Mouse (Mus musculus): ENCODE results near the gene Tbc1d22a. TPM values are rescaled to one million over a fixed set of nuclear protein-coding genes. Genes with fewer than 3 reads are reported as not detected.
A peak's percentile ranks its signal among the peaks of the same experiment; 100 is the strongest.
"Not testable (repeated sequence)": the region's sequence is repeated elsewhere in the genome, so short reads cannot be mapped to it uniquely, and the experiment has no call there.

Tbc1d22a gene
- polyA plus RNA-seq, 1 experiment from 2014 or later, result 16.6 TPM

DNA sequence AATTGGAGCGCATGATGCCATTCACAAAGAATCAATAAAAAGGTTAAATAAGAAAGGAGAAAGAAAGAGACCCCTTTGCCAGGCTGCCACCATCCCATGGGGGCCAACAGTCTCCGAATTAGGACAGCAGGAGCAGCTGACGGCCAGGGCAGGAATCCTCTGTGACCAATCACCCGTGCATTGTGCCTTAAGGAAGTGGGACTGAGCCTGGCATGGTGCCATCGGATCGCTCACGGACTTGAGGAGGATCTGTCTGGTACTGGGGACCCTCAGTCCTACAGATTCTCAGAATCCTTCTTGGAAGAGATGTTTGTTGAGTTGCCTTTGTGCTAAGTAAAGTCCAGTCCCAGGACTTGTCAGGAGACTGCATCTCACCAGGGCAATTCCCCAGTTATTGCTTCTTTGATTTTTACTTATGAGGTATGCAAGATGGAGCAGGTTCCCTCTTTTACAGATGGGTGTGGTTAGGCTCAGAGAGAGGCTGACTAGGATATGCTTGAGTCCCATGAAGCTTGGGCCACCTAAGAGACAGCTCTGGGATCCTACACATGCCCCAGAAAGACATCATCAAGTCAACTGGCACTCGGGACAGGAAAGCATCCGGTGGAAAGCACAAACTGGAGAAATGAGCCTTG, 12.4 kb upstream of the Tbc1d22a start:
- peak overlapping the region; percentile 39 for H3K27ac ChIP-seq (ENCODE audit: low read length)
- ATAC-seq (ENCODE audit: low FRiP score, low TSS enrichment), result no peak
- no peaks in the 10 kb centered on the region for H3K27me3 ChIP-seq (ENCODE audit: insufficient read depth, low read length)
- no peaks in the 10 kb centered on the region for H3K9me3 ChIP-seq (ENCODE audit: low read length)
- H3K9ac ChIP-seq (replicated peaks; ENCODE audit: low read length), result 0 out of 2 replicates have a peak overlapping the region, but pooled peaks have one; percentile 27
- 51% methylated on average over 9 of the region's 9 CpGs for WGBS
- H3K4me1 ChIP-seq (ENCODE audit: insufficient read depth, low read length), result peaks cover 37% of the 10 kb centered on the region
- H3K4me2 ChIP-seq (replicated peaks; ENCODE audit: low read depth, low read length), result no peak overlapping the region
- no peak overlapping the region for H3K4me3 ChIP-seq (ENCODE audit: low read length)
- H3K36me3 ChIP-seq (ENCODE audit: insufficient read depth, low read length), result no peaks in the 10 kb centered on the region

DNA sequence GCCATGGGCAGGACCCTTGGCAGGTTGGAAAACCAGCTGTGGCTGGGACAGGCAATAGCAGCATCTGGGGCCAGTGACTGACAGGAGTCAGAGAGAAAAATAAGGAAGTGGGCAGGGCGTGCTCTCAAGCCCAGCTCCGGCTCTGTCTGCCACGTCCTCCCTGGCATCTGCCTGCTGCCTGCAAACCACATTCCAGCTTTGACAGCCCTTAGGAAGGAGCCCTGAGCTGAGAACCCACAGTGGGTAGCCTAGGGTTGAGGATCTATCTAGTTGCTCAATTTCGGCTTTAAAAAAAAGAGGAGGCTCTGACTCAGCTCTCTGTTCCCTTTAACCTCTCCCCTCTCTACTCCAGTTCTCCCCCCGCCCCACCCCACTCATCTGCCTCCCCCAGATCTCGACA, 11.6 kb upstream of the Tbc1d22a start:
- Histone ChIP-seq H3K4me3 (ENCODE audit: low read length) (no peak overlapping the region), H3K4me1 (ENCODE audit: insufficient read depth, low read length) (peaks cover 37% of the 10 kb centered on the region), H3K9me3 (ENCODE audit: low read length) (no peaks in the 10 kb centered on the region), H3K4me2 (replicated peaks; ENCODE audit: low read depth, low read length) (no peak overlapping the region), H3K27me3 (ENCODE audit: insufficient read depth, low read length) (no peaks in the 10 kb centered on the region), H3K36me3 (ENCODE audit: insufficient read depth, low read length) (no peaks in the 10 kb centered on the region), H3K27ac (ENCODE audit: low read length) (peak overlapping the region; percentile 36; the same call in 1 of the 2 replicates), H3K9ac (replicated peaks; ENCODE audit: low read length) (no peak overlapping the region)
- no peak for ATAC-seq (ENCODE audit: low FRiP score, low TSS enrichment)
- WGBS, result 14% methylated on average over 6 of the region's 6 CpGs

DNA sequence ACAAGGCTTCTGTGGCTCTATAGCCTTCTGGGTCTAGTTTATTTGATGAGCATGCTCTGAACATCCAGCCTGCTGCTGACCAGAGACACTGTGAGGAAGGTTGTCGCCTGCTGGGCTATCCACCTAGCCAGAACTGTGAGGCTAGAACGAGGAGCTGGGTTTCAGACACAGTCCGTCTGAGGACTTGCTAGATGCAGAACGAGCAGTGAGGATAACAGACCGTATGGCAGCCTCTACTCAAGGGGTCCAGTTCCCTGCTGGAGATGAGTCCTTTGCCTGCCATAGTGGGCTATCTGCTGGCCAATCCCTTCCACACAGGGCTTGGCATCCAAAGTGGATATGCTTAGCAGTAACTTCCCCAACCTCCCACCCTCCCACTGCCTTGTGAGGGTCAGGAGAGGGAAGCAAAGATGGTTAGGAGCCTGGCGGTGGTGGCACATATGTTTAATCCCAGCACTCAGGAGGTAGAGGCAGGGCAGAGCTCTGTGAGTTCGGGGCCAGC, 10.9 kb upstream of the Tbc1d22a start:
- H3K27ac ChIP-seq (ENCODE audit: low read length), result peak overlapping the region; percentile 36; the same call in 1 of the 2 replicates
- H3K4me2 ChIP-seq (replicated peaks; ENCODE audit: low read depth, low read length), result no peak overlapping the region
- H3K9ac ChIP-seq (replicated peaks; ENCODE audit: low read length), result no peak overlapping the region
- ATAC-seq (ENCODE audit: low FRiP score, low TSS enrichment), result no peak
- no peaks in the 10 kb centered on the region for H3K27me3 ChIP-seq (ENCODE audit: insufficient read depth, low read length)
- no peak overlapping the region for H3K4me3 ChIP-seq (ENCODE audit: low read length)
- 74% methylated on average over 7 of the region's 7 CpGs for WGBS
- H3K36me3 ChIP-seq (ENCODE audit: insufficient read depth, low read length), result no peaks in the 10 kb centered on the region
- H3K4me1 ChIP-seq (ENCODE audit: insufficient read depth, low read length), result peaks cover 37% of the 10 kb centered on the region
- no peaks in the 10 kb centered on the region for H3K9me3 ChIP-seq (ENCODE audit: low read length)

DNA sequence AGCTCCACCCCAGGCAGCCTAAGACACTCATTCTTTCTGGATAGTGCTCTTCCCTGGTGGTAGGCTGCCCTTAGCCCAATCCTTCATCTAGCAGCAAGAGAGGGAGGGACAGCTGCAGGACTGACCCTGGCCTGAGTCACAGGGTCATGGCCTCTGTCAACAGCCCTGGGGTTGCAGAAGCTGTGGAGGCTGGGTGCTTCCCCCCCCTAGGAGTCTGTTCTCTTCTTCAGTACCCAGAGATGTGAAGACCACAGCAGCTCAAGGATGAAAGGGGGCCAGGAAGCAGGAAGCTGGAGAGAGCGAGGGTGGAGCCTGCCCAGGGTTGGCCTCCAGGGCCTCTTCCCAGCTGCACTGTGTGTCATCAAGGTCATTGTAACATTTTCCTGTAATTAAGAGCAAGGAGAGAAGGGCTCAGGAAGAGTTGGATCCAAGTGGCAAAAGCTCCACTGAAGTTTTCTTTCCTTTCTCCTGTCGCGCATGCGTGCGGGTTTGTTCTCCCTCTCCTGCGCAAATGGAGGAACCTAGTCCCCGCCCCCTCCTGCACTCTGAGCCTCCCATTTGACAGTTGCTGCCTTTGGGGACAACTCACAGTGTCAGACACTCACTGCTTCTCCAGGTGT, 10.2 kb upstream of the Tbc1d22a start:
- H3K36me3 ChIP-seq (ENCODE audit: insufficient read depth, low read length), result no peaks in the 10 kb centered on the region
- peak overlapping the region; percentile 28; the same call in 1 of the 2 replicates for H3K27ac ChIP-seq (ENCODE audit: low read length)
- H3K4me3 ChIP-seq (ENCODE audit: low read length), result no peak overlapping the region
- no peak overlapping the region for H3K4me2 ChIP-seq (replicated peaks; ENCODE audit: low read depth, low read length)
- WGBS, result 36% methylated on average over 7 of the region's 7 CpGs
- no peak overlapping the region for H3K9ac ChIP-seq (replicated peaks; ENCODE audit: low read length)
- H3K4me1 ChIP-seq (ENCODE audit: insufficient read depth, low read length), result peaks cover 37% of the 10 kb centered on the region
- H3K27me3 ChIP-seq (ENCODE audit: insufficient read depth, low read length), result no peaks in the 10 kb centered on the region
- no peak for ATAC-seq (ENCODE audit: low FRiP score, low TSS enrichment)
- no peaks in the 10 kb centered on the region for H3K9me3 ChIP-seq (ENCODE audit: low read length)

DNA sequence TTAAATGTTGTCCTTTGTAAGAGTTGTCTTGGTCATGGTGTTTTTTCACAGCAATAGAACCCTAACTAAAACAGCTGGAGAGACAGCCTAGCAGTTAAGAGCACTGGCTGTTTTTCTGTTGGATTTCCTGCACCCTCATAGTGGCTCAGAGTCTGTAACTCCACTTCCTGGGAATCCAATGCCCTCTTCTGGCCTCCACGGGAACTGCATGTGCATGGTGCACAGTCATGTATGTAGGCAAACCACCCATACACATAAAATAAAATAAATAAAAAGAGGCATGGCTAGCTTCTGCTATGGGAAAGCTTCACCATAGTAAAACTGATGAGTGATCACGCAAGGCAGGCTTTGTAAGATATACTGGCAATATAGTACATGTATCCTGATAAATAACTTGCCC, 9.0 kb upstream of the Tbc1d22a start:
- no peak overlapping the region for H3K9ac ChIP-seq (replicated peaks; ENCODE audit: low read length)
- H3K27me3 ChIP-seq (ENCODE audit: insufficient read depth, low read length), result no peaks in the 10 kb centered on the region
- 67% methylated on average over 2 of the region's 2 CpGs for WGBS

DNA sequence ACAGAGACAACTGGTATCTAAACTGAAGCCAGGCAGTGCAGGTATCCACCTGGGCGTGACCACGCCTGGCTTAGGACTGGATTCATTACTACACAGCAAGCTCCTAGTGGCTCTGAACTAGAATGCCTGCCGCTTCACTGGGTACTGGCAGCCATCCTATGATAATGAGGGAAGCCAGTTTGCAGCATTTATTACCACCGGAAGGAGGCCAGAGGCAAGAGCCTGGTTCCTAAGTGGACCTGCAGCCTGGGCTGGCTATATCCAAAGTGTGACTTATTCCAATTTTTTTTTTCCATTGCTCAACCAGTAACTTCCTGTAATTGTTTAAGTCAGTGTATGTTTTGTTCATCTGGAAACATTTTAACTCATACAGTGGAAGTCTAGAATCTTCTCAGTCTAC, 7.9 kb upstream of the Tbc1d22a start:
- no peaks in the 10 kb centered on the region for H3K9me3 ChIP-seq (ENCODE audit: low read length)
- H3K27ac ChIP-seq (ENCODE audit: low read length), result peak overlapping the region; percentile 50; the same call in 1 of the 2 replicates
- no peaks in the 10 kb centered on the region for H3K36me3 ChIP-seq (ENCODE audit: insufficient read depth, low read length)
- peaks cover 25% of the 10 kb centered on the region for H3K4me1 ChIP-seq (ENCODE audit: insufficient read depth, low read length)
- H3K4me2 ChIP-seq (replicated peaks; ENCODE audit: low read depth, low read length), result no peak overlapping the region
- no peak overlapping the region for H3K9ac ChIP-seq (replicated peaks; ENCODE audit: low read length)
- ATAC-seq (ENCODE audit: low FRiP score, low TSS enrichment), result 0 out of 2 replicates have a peak, but pooled peaks have one; percentile 19
- no peak overlapping the region for H3K4me3 ChIP-seq (ENCODE audit: low read length)
- no peaks in the 10 kb centered on the region for H3K27me3 ChIP-seq (ENCODE audit: insufficient read depth, low read length)
- 61% methylated on average over 4 of the region's 4 CpGs for WGBS

More for the DNA sequence above, 9.0 kb upstream of the Tbc1d22a start:
- Histone ChIP-seq H3K4me1 (ENCODE audit: insufficient read depth, low read length) (peaks cover 35% of the 10 kb centered on the region), H3K9me3 (ENCODE audit: low read length) (no peaks in the 10 kb centered on the region), H3K36me3 (ENCODE audit: insufficient read depth, low read length) (no peaks in the 10 kb centered on the region), H3K4me2 (replicated peaks; ENCODE audit: low read depth, low read length) (no peak overlapping the region), H3K4me3 (ENCODE audit: low read length) (no peak overlapping the region), H3K27ac (ENCODE audit: low read length) (no peak overlapping the region)
- no peak for ATAC-seq (ENCODE audit: low FRiP score, low TSS enrichment)

DNA sequence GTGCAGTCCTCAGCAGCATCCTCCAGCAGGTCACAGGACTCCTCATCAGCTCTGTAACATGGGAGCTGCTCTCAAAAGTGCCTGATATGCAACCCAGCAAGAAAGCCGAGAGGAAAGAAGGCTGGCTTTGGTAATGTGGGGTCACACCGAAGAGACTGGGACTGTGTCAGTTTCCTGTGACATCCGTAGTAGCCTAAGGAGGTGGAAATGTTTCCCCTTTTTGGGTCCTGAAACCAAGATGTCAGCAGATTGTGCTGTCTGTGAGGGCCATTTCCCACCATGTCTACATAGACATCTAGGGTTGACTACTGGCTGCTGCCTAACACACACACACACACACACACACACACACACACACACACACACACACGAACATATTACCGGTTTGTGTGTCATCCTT, 2.1 kb upstream of the Tbc1d22a start:
- H3K9ac ChIP-seq (replicated peaks; ENCODE audit: low read length), result not testable (repeated sequence)
- H3K4me1 ChIP-seq (ENCODE audit: insufficient read depth, low read length), result peaks cover 17% of the 10 kb centered on the region
- 83% methylated on average over 5 of the region's 5 CpGs for WGBS

DNA sequence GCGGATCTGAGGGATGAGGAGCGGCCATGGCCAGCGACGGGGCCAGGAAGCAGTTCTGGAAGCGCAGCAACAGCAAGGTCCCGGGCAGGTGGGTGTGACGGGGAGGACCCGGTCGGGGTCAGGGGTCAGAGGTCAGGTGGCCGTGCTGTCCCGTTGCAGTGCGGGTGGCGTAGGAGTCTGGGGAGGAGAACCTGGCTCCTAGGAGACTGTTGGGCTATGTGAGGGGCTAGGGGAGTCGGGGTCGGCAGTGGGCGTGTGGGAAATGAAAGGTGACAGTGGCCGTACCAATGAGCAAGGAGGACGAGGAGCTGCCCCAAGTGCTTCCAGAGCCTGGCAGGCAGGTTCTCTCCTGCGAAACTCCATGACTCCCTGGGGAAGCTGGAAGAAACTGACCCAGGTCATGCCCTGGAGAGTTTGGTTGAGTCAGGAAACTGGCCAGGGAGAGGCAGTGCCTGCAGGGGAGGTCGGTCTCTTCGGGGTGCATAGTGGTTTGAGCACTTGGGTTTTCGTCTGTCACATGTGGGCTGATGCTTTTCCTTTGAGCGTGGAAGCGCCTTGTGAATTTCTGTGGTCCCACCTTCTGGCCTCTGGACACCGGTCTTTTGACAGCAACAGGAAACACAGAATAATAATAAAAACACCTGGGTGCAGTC, 416 bp downstream of the Tbc1d22a start:
- H3K4me1 ChIP-seq (ENCODE audit: insufficient read depth, low read length), result peaks cover 22% of the 10 kb centered on the region
- 10% methylated on average over 25 of the region's 25 CpGs for WGBS
- H3K27ac ChIP-seq (ENCODE audit: low read length), result peak overlapping the region; percentile 90
- peak overlapping the region; percentile 84 for H3K4me3 ChIP-seq (ENCODE audit: low read length)
- H3K4me2 ChIP-seq (replicated peaks; ENCODE audit: low read depth, low read length), result peak overlapping the region; percentile 95
- H3K36me3 ChIP-seq (ENCODE audit: insufficient read depth, low read length), result no peaks in the 10 kb centered on the region
- ATAC-seq (ENCODE audit: low FRiP score, low TSS enrichment), result no peak; the same call in 1 of the 2 replicates
- no peaks in the 10 kb centered on the region for H3K9me3 ChIP-seq (ENCODE audit: low read length)
- peak overlapping the region; percentile 85 for H3K9ac ChIP-seq (replicated peaks; ENCODE audit: low read length)
- H3K27me3 ChIP-seq (ENCODE audit: insufficient read depth, low read length), result no peaks in the 10 kb centered on the region

More for the DNA sequence above, 2.1 kb upstream of the Tbc1d22a start:
- not testable (repeated sequence) for H3K4me3 ChIP-seq (ENCODE audit: low read length); H3K27me3 ChIP-seq (ENCODE audit: insufficient read depth, low read length); H3K4me2 ChIP-seq (replicated peaks; ENCODE audit: low read depth, low read length); H3K36me3 ChIP-seq (ENCODE audit: insufficient read depth, low read length); ATAC-seq (ENCODE audit: low FRiP score, low TSS enrichment); H3K27ac ChIP-seq (ENCODE audit: low read length); H3K9me3 ChIP-seq (ENCODE audit: low read length)

DNA sequence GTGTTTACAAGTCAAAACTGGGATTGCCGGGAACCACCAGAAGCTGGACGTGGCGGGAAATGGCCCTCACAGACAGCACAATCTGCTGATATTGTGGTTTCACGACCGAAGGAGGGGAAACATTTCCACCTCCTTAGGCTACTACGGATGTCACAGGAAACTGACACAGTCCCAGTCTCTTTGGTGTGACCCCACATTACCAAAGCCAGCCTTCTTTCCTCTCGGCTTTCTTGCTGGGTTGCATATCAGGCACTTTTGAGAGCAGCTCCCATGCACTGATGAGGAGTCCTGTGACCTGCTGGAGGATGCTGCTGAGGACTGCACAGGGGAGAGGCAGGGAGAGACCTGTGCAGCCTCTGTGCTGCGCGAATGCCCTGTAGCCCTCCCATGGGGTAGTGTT, 2.4 kb downstream of the Tbc1d22a start:
- H3K9ac ChIP-seq (replicated peaks; ENCODE audit: low read length); ATAC-seq (ENCODE audit: low FRiP score, low TSS enrichment); H3K4me3 ChIP-seq (ENCODE audit: low read length); H3K27ac ChIP-seq (ENCODE audit: low read length); H3K27me3 ChIP-seq (ENCODE audit: insufficient read depth, low read length); H3K4me2 ChIP-seq (replicated peaks; ENCODE audit: low read depth, low read length); H3K36me3 ChIP-seq (ENCODE audit: insufficient read depth, low read length); H3K9me3 ChIP-seq (ENCODE audit: low read length): not testable (repeated sequence)
- peaks cover 36% of the 10 kb centered on the region for H3K4me1 ChIP-seq (ENCODE audit: insufficient read depth, low read length)
- 85% methylated on average over 9 of the region's 9 CpGs for WGBS

Data from kidney, embryonic 16.5 days (tissue).